Mouse (Mus musculus): ENCODE measurements around the gene H2-Q6.
A peak's percentile ranks its signal among the peaks of the same experiment; 100 is the strongest.
"Not testable (repeated sequence)": the region's sequence is repeated elsewhere in the genome, so short reads cannot be mapped to it uniquely, and the experiment has no call there.

Gene H2-Q6

DNA sequence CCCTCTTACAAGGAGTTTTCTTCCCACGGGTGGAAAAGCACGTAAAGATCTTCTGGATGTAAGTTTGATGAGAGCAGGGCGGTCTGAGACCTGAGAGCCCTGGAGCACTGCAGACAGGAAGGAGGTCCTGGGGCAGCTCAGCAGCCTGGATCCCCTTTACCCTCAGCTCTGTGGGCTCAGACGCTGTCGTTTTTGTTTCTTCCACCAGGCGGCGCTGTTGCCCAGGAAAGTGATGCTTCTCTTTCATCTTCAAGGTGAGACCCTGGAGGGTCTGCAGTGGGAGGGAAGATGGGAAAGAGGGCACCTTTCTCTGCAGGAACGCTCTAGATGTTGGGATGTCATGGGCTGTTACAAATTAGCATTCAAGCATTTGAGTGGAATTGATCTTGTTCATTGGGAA is 10.2 kb downstream of the H2-Q6 start:
- DNase-seq (ENCODE audit: low read depth), result peak; percentile 90

DNA sequence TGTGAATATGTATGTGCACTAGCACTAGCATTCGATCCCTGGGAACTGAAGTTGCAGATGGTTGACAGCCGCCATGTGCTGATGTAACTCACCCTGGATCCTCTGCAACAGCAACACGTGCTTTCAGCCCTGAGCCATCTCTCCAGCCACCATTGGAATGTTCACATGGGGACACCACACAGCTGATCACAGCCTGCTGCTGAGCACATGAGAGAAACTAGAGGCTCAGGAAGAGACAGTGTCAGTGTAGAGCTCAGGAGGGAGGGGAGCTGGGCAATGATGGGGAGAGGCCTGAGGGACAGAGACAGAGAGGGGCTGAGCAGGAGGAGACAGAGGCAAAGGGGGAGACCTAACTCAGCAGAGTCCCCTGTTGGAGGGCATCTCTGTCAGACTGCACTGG is 10.9 kb downstream of the H2-Q6 start:
- DNase-seq (ENCODE audit: low read depth), result peak; percentile 37

DNA sequence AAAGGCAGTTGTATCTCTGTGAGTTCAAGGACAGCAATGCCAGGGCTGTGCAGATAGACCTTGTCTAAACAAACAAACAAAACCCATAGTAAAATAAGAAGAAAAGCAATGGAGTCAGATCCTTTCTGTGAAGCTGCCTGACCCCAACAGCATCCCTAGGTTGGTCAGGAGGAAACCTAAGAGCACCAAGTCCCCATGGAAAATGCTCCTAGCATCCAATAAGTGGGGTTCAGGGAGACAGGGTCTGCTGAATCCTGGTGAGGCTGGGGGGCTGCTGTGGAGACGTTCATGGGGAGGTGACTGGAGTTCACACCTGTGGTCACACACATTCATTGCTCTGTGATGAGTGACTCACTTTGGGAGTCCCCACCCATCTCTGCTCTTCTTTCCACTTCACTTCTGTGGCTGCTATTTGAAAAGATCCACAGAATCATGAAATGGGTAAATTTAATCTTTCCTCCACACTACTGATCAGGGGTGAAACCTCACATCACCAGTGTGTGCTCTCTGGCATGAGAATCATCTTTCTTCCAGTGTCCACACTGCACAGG is 12.8 kb downstream of the H2-Q6 start:
- DNase-seq (ENCODE audit: low read depth), result not testable (repeated sequence)

DNA sequence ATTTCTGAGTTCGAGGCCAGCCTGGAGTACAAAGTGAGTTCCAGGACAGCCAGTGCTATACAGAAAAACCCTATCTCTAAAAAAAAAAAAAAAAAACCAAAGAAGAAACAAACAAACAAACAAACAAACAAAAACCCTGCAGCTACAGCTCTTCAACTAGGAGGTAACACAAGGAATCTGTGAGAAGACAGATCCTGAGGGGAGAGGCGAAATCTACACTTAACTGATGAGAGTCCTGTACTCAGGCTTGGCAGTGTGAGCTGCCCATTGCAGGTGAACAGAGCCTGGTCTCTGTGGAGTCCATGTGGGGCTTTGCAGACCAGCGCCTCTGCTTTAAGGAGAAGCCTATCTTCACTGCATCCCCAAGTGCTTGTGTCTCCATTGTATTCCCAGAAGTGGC is 13.7 kb downstream of the H2-Q6 start:
- DNase-seq (ENCODE audit: low read depth), result peak; percentile 44

DNA sequence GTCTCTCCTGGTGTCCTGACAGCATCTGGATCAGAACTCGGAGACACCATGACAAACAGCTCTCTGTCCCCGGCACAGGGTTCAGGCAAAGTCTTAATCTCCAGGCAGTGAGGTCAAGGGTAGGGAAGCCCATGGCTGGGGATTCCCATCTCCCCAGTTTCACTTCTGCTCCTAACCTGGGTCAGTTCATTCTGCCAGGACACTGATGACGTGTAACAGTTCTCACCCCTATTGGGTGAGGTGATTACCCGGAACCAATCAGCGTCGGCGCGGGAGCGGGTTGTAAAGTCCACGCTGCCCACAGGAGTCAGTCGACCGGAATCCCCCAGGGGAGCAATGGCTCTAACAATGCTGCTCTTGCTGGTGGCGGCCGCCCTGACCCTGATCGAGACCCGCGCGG is 14.2 kb downstream of the H2-Q6 start, which contains the start of gene H2-Q7:
H2-Q7 (plus strand) TSS at position 271 of the 400 bp plus-strand sequence.
- DNase-seq (ENCODE audit: low read depth), result peak; percentile 93

DNA sequence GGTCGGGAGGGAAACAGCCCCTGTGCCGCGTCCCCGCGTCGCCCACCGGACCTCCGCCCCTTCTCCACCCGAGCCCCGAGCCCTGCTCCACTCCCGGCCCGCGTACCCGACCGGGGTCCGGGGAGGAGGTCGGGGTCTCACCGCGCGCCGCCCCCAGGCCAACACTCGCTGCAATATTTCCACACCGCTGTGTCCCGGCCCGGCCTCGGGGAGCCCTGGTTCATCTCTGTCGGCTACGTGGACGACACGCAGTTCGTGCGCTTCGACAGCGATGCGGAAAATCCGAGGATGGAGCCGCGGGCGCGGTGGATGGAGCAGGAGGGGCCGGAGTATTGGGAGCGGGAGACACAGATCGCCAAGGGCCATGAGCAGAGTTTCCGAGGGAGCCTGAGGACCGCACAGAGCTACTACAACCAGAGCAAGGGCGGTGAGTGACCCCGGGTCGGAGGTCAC is 14.7 kb downstream of the H2-Q6 start:
- peak; percentile 61 for DNase-seq (ENCODE audit: low read depth)

DNA sequence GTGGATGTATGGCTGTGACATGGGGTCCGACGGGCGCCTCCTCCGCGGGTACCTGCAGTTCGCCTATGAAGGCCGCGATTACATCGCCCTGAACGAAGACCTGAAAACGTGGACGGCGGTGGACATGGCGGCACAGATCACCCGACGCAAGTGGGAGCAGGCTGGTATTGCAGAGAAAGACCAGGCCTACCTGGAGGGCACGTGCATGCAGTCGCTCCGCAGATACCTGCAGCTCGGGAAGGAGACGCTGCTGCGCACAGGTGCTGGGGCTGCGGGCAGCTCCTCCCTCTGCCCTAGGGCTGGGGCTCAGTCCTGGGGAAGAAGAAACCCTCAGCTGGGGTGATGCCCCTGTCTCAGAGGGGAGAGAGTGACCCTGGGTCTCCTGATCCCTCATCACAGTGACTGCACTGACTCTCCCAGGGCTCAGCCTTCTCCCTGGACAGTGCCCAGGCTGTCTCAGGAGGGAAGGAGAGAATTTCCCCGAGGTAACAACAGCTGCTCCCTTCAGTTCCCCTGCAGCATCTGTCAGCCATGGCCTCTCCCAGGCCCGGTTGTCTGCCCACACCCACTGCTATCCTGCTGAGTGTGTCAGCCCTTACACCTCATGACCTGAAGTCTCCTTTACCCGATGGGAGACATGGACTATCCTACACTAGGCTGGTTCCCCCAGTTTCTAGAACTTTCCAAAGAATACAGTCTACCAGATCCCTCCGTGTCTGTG is 15.4 kb downstream of the H2-Q6 start:
- peak; percentile 54 for DNase-seq (ENCODE audit: low read depth)

DNA sequence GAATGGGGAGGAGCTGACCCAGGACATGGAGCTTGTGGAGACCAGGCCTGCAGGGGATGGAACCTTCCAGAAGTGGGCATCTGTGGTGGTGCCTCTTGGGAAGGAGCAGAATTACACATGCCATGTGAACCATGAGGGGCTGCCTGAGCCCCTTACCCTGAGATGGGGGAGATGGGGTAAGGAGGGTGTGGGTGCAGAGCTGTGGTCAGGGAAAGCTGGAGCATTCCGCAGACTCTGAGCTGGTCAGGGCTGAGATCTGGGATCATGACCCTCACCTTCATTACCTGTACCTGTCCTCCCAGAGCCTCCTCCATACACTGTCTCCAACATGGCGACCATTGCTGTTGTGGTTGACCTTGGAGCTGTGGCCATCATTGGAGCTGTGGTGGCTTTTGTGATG is 17.7 kb downstream of the H2-Q6 start:
- DNase-seq (ENCODE audit: low read depth), result not testable (repeated sequence)

DNA sequence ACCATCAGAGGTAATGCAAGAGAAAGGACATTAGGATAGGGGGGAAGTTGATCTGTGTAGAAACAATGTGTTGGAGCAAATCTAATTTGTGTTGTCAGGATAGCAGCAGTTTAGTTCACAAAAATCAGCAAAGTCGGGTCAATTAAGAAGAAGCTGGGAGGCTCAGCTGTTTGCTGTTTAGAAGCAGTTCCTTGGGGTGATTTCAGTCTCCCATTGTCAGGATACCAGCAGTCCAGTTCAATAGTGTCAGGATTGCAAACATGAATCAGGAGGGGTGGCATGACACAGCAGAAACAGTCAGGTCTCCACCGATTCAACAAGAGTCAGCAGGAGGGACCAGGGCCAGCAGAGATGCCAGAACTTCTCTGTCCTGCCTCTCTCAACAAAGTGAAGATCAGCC is 19.9 kb downstream of the H2-Q6 start:
- DNase-seq (ENCODE audit: low read depth), result peak; percentile 10

DNA sequence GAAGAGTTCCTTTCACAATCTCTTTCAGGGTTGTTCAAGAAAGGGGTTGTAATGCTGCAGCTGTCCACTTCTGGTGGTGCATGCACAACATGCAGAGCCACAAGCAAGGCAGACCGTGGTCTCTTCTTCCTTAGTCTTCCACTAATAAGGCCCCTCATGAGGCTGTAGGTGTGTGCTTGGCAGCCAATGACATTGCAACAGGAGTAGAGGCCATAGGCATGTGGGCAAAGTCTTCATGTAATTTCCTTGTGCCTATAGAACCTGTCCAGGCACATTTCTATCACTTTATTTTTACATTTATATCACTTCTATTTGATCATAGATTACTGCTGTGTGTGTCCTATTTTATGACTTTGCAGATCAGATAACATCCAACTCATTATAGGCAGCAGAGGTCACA is 33.6 kb downstream of the H2-Q6 start:
- DNase-seq (ENCODE audit: low read depth), result not testable (repeated sequence)

DNA sequence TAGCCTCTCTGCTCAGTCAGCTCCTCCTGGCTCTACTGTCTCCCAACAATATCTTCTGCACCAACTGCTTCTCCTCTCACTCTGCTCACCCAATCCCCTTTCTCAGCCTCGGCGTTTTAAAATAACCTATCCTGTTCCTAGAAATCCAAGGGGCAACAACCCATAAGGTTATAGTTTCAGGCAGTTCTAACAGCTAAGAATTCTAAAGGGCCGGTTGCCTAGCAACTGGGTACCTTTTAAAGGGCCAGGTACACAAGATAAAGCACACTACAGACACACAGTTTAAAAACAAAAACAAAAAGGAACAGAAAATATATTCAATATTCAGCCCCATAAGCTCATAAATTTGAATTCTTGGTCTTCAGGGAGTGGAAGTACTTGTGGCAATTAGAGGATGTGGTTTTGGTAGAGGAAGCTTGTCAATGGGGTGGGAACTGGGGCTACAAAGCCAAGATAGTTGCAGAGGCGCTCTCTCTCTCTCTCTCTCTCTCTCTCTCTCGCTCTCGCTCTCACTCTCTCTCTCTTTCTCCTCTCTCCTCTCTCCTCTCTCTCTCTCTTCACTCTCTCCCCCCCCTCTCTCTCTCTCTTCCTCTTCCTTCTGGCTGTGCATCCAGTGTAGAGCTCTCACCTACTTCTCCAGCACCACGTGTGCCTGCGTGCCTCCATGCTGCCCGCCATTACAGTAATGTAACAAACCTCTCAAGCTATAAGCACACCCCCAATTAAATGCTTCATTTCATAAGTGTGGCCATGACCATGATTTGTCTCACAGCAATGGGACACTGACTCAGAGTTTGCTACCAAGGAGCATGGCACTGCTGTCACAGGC is 36.1 kb downstream of the H2-Q6 start:
- not testable (repeated sequence) for DNase-seq (ENCODE audit: low read depth)

DNA sequence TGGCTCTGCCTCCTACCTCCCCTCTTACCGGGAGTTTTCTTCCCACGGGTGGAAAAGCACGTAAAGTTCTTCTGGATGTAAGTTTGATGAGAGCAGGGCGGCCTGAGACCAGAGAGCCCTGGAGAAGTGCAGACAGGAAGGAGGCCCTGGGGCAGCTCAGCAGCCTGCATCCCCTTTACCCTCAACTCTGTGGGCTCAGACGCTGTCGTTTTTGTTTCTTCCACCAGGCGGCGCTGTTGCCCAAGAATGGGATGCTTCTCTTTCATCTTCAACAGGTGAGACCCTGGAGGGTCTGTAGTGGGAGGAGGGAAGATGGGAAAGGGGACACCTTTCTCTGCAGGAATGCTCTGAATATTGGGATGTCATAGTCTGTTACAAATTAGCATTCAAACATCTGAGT is 41.0 kb downstream of the H2-Q6 start:
- DNase-seq (ENCODE audit: low read depth), result peak; percentile 83

DNA sequence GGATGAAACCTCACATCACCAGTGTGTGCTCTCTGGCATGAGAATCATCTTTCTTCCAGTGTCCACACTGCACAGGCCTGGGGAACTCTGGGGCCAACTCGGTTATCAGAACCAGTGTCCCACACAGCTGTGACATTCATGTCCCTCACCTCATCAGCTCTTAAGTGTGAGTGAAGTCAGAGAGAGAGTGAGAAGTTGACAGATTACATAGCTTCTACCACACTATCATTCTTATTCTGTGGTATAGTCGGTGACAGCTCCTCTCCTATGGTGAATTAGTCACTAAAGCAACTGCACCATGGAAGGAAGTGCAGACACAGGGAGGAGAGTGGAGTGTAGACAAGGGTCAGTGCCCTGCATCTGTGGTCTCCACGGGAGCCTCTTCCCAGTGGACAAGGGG is 44.3 kb downstream of the H2-Q6 start:
- not testable (repeated sequence) for DNase-seq (ENCODE audit: low read depth)

DNA sequence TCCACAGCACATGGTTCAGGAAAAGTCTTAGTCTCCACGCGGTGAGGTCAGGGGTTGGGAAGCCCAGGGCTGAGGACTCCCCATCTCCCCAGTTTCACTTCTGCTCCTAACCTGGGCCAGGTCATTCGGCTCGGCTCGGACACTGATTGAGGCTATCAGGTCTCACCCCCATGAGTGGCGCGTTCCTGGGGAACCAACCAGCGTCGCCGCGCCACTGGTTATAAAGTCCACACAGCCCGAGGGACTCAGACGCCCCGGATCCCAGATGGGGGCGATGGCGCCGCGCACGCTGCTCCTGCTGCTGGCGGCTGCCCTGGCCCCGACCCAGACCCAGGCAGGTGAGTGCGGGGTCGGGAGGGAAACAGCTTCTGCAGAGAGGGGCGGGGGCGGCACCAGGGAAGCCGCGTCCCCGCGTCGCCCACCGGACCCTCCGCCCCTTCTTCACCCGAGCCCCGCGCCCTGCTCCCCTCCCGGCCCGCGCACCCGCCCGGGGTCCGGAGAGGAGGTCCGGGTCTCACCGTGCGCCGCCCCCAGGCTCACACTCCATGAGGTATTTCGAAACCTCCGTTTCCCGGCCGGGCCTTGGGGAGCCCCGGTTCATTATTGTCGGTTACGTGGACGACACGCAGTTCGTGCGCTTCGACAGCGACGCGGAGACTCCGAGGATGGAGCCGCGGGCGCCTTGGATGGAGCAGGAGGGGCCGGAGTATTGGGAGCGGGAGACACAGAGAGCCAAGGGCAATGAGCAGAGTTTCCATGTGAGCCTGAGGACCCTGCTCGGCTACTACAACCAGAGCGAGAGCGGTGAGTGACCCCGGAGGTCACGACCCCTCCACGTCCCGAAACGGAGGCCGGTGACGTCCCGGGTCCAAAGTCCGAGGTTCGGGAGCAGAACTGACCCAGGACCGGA is 45.4 kb downstream of the H2-Q6 start, which contains the start of gene H2-Q10:
H2-Q10 (plus strand) TSS at position 248 of the 910 bp plus-strand sequence.
- peak; percentile 33 for DNase-seq (ENCODE audit: low read depth)

All from naive thymus-derived CD4-positive, alpha-beta T cell, adult 2 months (primary cell).